Comparison of ENCODE assay signal across 8 mouse cellular contexts in the genomic region with DNA sequence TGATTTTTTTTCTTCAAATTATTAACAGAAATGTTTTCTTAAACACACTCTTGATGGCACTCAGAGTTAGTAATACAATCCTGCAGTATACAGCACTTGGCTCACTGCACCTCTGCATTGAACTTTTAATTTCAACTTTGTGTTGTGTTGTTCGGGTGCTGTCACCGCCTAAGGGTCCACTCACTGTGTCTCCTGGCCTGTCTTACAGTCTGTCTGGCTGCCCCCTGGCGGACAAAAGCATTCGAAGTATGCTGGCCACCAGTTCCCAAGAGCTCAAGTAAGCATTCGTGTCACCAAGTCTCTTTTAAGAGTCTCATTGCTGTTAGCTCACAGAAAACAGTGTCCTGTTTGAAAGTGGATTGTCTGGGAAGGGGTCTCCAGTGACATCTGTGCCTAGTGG.
A peak's percentile ranks its signal among the peaks of the same experiment; 100 is the strongest.
DNase-seq lines count a peak whose midpoint lies in the region; ATAC-seq and TF ChIP-seq lines count a peak whose summit lies in the region.
"Had no signal": no experiment of that assay in that cellular context is flagged by ENCODE, and none has a peak within 500 bp of the region (broad histone marks: within the 10 kb centered on the region; RNA-seq: fewer than 3 reads in every experiment).

No protein-coding gene starts in this region.

- no peaks in the 10 kb centered on the region for H3K27me3 ChIP-seq in testis, adult 2 months (ENCODE audit: control insufficient read depth, insufficient read depth, low read length)
- H3K27me3 ChIP-seq in embryonic facial prominence, embryonic 10.5 days (replicated peaks; ENCODE audit: low read depth, poor library complexity, severe bottlenecking), result no peaks in the 10 kb centered on the region
- H3K27me3 ChIP-seq in hindbrain, embryonic 14.5 days (ENCODE audit: control insufficient read depth, insufficient read depth, low read length), result no peaks in the 10 kb centered on the region
- H3K27me3 ChIP-seq in lung, embryonic 14.5 days (ENCODE audit: insufficient read depth, low read length), result no peaks in the 10 kb centered on the region
- no peaks in the 10 kb centered on the region for H3K27me3 ChIP-seq in small intestine, adult 2 months (ENCODE audit: control insufficient read depth, insufficient read depth, low read length)
- H3K27me3 ChIP-seq: megakaryocyte, embryonic 14.5 days had no signal

- no peaks in the 10 kb centered on the region for H3K4me1 ChIP-seq in testis, adult 2 months (ENCODE audit: control insufficient read depth, insufficient read depth, low read length)
- no peaks in the 10 kb centered on the region for H3K4me1 ChIP-seq in embryonic facial prominence, embryonic 10.5 days
- no peaks in the 10 kb centered on the region for H3K4me1 ChIP-seq in hindbrain, embryonic 14.5 days (replicated peaks; ENCODE audit: control insufficient read depth, insufficient read depth, low read length)
- no peaks in the 10 kb centered on the region for H3K4me1 ChIP-seq in lung, embryonic 14.5 days (ENCODE audit: insufficient read depth)
- H3K4me1 ChIP-seq in small intestine, adult 2 months (ENCODE audit: control insufficient read depth, insufficient read depth, insufficient read length, low read length), result no peaks in the 10 kb centered on the region
- H3K4me1 ChIP-seq: megakaryocyte, embryonic 14.5 days had no signal

- no peak overlapping the region for H3K27ac ChIP-seq in testis, adult 2 months (ENCODE audit: control insufficient read depth, insufficient read depth, low read depth, low read length)
- H3K27ac ChIP-seq in embryonic facial prominence, embryonic 10.5 days (replicated peaks), result no peak overlapping the region
- no peak overlapping the region for H3K27ac ChIP-seq in hindbrain, embryonic 14.5 days
- H3K27ac ChIP-seq in lung, embryonic 14.5 days (ENCODE audit: low read depth), result no peak overlapping the region
- no peak overlapping the region for H3K27ac ChIP-seq in small intestine, adult 2 months (ENCODE audit: insufficient read depth, low read depth, low read length)

- TF ChIP-seq POLR2A in testis, adult 2 months (IDR thresholded peaks at IDR 0.05; ENCODE audit: control insufficient read depth, low read depth, low read length), result no peak
- no peak for TF ChIP-seq POLR2A in small intestine, adult 2 months (IDR thresholded peaks at IDR 0.05; ENCODE audit: low read depth, low read length)

- TF ChIP-seq CTCF in testis, adult 2 months (IDR thresholded peaks at IDR 0.05; ENCODE audit: control insufficient read depth, insufficient read depth, insufficient replicate concordance, low read depth, low read length), result 0 out of 2 replicates have a peak, but pooled peaks have one; percentile 27
- peak; percentile 77 for TF ChIP-seq CTCF in lung, embryonic 14.5 days (IDR thresholded peaks at IDR 0.05; ENCODE audit: low read depth)
- peak; percentile 59; the same call in 1 of the 2 replicates for TF ChIP-seq CTCF in small intestine, adult 2 months (IDR thresholded peaks at IDR 0.05; ENCODE audit: extremely low read depth, insufficient read length, insufficient replicate concordance, low read depth, low read length)

- ATAC-seq in hindbrain, embryonic 14.5 days (ENCODE audit: low FRiP score), result 0 out of 2 replicates have a peak, but pooled peaks have one; percentile 31
- ATAC-seq in lung, embryonic 14.5 days (ENCODE audit: insufficient read depth), result no peak

- H3K4me3 ChIP-seq in testis, adult 2 months (ENCODE audit: control insufficient read depth, low read depth, low read length), result no peak overlapping the region
- H3K4me3 ChIP-seq in embryonic facial prominence, embryonic 10.5 days, result no peak overlapping the region
- no peak overlapping the region for H3K4me3 ChIP-seq in hindbrain, embryonic 14.5 days (replicated peaks; ENCODE audit: low read length)
- no peak overlapping the region for H3K4me3 ChIP-seq in lung, embryonic 14.5 days (ENCODE audit: low read depth, low read length)
- no peak overlapping the region for H3K4me3 ChIP-seq in small intestine, adult 2 months (ENCODE audit: low read depth, low read length)
- H3K4me3 ChIP-seq: megakaryocyte, embryonic 14.5 days had no signal

- 30% methylated on average over 5 of the region's 5 CpGs for WGBS in embryonic facial prominence, embryonic 10.5 days
- WGBS in hindbrain, embryonic 14.5 days, result 25% methylated on average over 5 of the region's 5 CpGs
- WGBS in lung, embryonic 14.5 days, result 22% methylated on average over 5 of the region's 5 CpGs
- 19% methylated on average over 5 of the region's 5 CpGs for WGBS in small intestine, adult 2 months

- no peak overlapping the region for H3K4me2 ChIP-seq in hindbrain, embryonic 14.5 days (replicated peaks)
- H3K4me2 ChIP-seq in lung, embryonic 14.5 days, result no peak overlapping the region

- peaks cover 1% of the 10 kb centered on the region; the same call in 1 of the 2 replicates for H3K36me3 ChIP-seq in testis, adult 2 months (ENCODE audit: control insufficient read depth, insufficient read depth, low read length)
- no peaks in the 10 kb centered on the region for H3K36me3 ChIP-seq in embryonic facial prominence, embryonic 10.5 days (replicated peaks)
- H3K36me3 ChIP-seq in hindbrain, embryonic 14.5 days (replicated peaks; ENCODE audit: control insufficient read depth, insufficient read depth), result peaks cover 76% of the 10 kb centered on the region
- no peaks in the 10 kb centered on the region for H3K36me3 ChIP-seq in lung, embryonic 14.5 days (ENCODE audit: insufficient read depth)
- no peaks in the 10 kb centered on the region for H3K36me3 ChIP-seq in small intestine, adult 2 months (ENCODE audit: control insufficient read depth, insufficient read depth, low read length)

- no peak overlapping the region for H3K9ac ChIP-seq in hindbrain, embryonic 14.5 days
- no peak overlapping the region for H3K9ac ChIP-seq in lung, embryonic 14.5 days

- no peak for DNase-seq in testis, postnatal 14 days (ENCODE audit: low spot score)
- DNase-seq in adrenal gland, adult 8-10 months, result peak; percentile 21
- peak; percentile 68 for DNase-seq in embryonic facial prominence, embryonic 10.5 days (ENCODE audit: low spot score)
- peak; percentile 65 for DNase-seq in hindbrain, embryonic 14.5 days (ENCODE audit: low spot score)
- peak; percentile 86 for DNase-seq in lung, embryonic 14.5 days

- no peaks in the 10 kb centered on the region for H3K9me3 ChIP-seq in embryonic facial prominence, embryonic 10.5 days
- H3K9me3 ChIP-seq in hindbrain, embryonic 14.5 days (ENCODE audit: control insufficient read depth, low read length), result no peaks in the 10 kb centered on the region
- H3K9me3 ChIP-seq in lung, embryonic 14.5 days (ENCODE audit: low read depth, low read length), result no peaks in the 10 kb centered on the region

Comparison
In these comparisons a context has a peak if more than half of its experiments do, and no peak if none do; other contexts are left out.
1. CTCF ChIP-seq: peak in every context shown above with its lines; median percentile 77 in lung, embryonic 14.5 days; 59 in small intestine, adult 2 months; 27 in testis, adult 2 months.